Mouse (Mus musculus) gastrocnemius, adult 8-10 months (tissue): Measurements from ENCODE around the gene Phlpp1. TPM values are rescaled to one million over a fixed set of nuclear protein-coding genes. Genes with fewer than 3 reads are reported as not detected.

Experiments used
- DNase-seq, 2 experiments: peaks; one replicate each; pipeline ENCODE4 v3.0.0; 2022; ENCODE audit warnings: low spot score in 2 of 2
- total RNA-seq, 4 experiments: library from RNA; stranded (reverse); gene quantifications; 2 replicates each; pipeline ENCODE4 v1.2.4; 2022

Gene Phlpp1
- total RNA-seq, 4 experiments from 2014 or later = 7.0 to 8.1 (median 7.5) TPM

GRCm38 (mm10) chr1:106243371-106243770 lies 71.8 kb downstream of the Phlpp1 start:
- no peak for DNase-seq

DNA sequence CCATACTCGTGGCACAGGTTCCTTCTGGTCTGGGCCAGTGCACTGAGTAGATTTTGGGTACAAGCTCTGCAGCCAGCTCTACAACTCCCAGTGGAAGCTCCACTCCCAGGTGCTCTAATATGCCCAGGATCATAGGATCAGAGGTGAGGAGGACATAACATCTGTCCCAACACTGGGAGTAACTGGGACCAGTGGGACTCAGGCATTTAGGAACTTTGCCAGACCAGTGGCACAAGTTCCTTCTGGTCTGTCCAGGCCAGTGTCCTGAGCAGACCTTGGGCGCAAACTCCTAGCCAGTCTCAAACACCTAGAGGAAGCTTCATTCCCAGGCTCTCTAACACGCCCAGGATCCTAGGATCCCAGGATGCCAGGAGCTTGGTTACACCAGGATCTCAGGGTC lies 72.7 kb downstream of the Phlpp1 start:
- no peak for DNase-seq

- no peak for DNase-seq
Observed at GRCm38 (mm10) chr1:106254047-106254446, 82.5 kb downstream of the Phlpp1 start.

- DNase-seq = no peak
Observed at GRCm38 (mm10) chr1:106257176-106257575, 85.6 kb downstream of the Phlpp1 start.

DNA sequence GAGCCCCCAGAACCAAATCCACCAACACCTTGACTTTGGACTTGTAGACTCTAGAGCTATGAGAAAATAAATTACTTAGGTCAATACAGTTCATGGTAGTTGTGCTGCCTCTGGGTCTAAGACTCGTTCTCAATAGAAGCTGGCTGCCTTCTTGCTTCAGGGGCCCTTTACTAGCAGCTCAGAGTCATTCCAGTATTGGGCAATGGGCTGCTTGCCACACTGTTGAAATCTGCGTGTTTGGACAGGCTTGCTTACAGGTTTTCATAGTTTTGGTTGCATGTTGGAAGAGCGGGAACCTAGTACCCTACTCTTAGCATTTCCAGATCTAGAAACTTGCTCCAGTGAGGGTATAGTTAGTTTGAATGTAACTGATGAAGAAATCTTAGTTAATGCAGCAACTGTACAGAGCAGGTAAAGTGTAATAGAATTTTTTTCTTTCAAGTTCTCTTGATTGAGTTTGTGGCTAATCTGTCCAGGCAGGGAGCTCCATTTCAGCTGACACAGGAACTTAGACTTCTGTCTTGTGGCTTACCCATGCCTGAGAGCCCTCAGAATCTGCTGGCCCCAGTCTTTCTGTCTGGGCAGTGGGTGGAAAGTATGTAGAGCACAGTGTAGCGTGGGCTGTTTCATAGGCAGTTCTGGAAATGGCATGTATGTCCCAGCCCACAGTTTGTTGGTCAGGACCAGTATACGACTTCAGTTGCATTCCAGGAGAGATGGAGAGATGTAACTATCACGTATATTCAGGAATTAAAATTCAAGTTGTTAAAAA lies 96.7 kb downstream of the Phlpp1 start:
- DNase-seq = no peak

DNA sequence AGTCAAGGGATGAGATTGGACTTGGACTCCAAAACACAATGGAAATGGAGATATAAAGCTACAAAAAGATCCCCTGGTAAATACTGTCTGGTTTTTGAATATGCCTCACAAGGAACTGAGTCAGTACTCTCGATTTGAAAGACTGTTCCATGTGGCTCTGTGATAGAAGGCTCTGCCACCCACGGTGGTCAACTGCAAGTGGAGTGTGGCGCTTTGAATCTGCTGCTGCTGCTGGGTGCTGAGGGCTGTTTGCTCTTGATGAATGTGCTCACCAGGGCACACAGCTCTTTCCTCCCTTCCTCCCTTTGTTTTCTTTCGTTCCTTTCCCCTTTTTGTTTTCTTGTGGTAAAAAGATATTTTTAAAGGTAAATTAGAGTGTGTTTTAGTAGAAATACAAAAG lies 97.8 kb downstream of the Phlpp1 start:
- DNase-seq = no peak

- no peak for DNase-seq
Observed at GRCm38 (mm10) chr1:106272916-106273315, 101.4 kb downstream of the Phlpp1 start.

DNA sequence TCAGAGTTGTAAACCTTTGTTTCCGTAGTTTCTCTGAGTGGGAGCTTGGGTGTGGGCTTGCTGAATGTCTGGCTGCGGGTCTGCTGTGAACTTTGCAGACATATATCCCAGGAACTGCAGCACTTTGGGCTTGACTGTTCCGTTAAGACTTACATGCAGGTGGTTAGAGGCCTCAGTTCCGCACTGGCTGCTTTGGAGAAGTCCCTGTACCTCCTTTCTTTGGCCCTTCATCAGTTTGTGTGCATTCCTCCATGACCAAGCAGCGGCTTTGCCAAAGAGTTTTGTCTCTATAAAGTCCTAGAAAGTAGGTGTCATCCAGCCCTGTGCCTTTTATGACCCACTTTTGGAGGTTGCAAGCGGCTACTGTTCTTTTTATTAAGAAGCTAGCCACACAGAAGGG lies 102.2 kb downstream of the Phlpp1 start:
- no peak for DNase-seq

DNA sequence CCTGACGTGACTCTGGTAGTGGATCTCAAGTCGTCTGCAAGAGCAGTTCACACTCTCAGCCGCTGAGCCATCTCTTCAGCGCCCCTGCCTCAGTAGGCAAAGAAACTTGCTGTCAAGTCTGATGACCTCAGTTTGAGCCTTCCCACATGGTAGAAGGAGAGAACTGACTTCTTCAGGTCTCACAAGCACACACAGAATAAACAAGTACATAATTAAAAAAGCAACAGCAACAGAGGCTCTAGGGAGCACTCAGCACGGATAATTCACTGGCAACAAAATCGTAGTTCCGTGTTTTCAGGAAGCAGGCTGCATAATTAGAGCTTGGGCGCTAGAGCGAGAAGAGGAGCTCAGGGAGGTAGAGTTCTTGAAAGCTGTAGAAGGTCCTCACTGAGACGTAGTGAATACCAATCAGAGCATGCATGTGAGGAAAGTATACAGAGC lies 103.0 kb downstream of the Phlpp1 start:
- DNase-seq = no peak

- DNase-seq = no peak
Observed at GRCm38 (mm10) chr1:106275142-106275541, 103.6 kb downstream of the Phlpp1 start.

DNA sequence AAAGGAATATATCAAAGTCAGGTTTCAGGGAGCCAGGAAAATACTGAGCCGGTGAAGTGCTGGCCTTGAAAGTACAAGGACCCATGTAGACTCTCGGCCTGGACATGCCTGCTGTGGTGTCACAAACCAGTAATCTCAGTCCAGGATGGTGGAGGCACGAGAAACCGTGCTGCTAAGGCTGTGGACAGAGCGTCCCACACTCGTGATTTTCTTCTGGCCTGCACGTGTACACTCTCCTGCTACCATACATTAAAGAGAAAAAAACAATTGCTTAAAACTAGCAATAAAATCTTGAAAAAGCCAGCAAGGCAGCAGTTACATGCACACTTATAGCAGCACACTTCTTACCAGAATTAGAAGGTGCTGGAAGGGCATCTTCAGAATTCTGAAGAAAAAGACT lies 104.2 kb downstream of the Phlpp1 start:
- DNase-seq = no peak

GRCm38 (mm10) chr1:106276824-106277223 lies 105.3 kb downstream of the Phlpp1 start:
- DNase-seq = no peak

DNA sequence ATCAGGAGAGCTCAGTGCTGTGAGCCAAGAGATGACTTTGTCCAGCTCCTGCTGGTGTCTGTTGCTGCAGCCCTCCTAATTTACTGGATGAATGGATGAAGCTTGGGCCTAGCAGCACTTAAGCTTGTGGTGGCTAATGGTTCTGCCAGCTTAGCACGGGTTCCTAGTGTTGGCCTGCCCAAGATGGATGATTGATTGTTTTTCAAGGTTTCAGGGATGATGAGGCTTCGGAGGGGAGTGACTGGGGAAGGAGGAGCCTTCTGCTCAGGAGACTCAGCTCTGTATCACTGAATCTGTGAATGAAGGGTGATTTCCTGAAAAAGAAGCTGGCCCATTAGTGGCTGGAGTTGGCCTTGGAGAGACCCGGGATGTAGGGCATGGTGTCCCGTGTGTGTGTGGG lies 105.7 kb downstream of the Phlpp1 start:
- no peak for DNase-seq

GRCm38 (mm10) chr1:106278552-106279060 lies 107.1 kb downstream of the Phlpp1 start:
- DNase-seq = no peak

DNA sequence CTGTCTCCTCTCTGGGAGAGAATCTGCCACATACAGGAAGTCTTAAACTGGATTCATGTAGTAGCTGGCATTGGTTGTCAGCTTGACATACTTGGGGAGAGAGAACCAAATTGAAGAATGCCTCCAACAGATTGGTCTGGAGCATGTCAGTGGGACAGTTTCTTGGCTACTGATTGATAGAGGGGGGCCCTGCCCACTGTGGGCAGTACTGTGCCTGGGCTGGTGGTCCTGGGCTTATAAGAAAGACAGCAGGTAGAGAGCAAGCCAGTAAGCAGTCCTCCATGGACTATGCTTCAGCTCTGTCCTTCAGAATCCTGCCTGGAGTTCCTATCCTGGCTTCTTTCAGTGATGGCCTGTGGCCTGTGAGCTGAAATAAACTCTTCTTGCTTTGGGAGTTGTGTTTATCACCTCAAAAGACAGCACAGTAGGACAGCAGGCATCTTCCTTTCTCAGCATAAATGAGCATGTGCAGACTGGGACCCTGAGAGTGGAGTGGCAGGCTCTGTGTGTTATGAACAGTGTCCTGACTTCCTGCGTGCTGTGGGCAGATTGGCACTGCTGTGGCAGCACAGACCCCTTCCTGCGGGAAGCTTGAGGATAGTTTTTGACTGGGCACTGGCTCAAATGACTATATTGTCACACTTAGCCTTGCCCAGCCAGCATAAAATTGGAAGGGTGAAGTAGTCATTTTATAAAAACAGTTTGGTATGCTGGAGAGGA lies 108.0 kb downstream of the Phlpp1 start:
- no peak for DNase-seq

- peak in 1 of 2 experiments; percentile 7 for DNase-seq
Observed at GRCm38 (mm10) chr1:106280171-106280913, 108.8 kb downstream of the Phlpp1 start.

DNA sequence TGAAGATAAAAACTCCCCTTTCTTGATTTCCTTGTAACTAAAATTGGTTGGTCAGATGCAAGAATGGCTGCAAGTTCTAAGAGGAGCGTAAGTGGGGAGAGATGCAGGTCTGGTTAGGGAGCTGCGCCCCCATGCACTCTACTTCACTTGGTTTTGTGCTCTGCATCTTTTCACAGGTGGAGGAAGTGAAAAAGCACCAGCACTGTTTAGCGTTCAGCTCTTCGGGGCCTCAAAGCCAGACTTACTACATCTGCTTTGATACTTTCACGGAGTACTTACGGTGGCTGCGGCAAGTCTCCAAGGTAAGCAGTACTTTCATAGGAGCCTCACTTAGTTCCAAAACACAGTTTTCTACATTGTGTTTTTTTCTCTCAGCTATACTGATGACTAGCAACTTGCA lies 115.3 kb downstream of the Phlpp1 start:
- DNase-seq = no peak

GRCm38 (mm10) chr1:106289065-106289464 lies 117.5 kb downstream of the Phlpp1 start:
- DNase-seq = no peak

GRCm38 (mm10) chr1:106289580-106289979 lies 118.0 kb downstream of the Phlpp1 start:
- DNase-seq = no peak

DNA sequence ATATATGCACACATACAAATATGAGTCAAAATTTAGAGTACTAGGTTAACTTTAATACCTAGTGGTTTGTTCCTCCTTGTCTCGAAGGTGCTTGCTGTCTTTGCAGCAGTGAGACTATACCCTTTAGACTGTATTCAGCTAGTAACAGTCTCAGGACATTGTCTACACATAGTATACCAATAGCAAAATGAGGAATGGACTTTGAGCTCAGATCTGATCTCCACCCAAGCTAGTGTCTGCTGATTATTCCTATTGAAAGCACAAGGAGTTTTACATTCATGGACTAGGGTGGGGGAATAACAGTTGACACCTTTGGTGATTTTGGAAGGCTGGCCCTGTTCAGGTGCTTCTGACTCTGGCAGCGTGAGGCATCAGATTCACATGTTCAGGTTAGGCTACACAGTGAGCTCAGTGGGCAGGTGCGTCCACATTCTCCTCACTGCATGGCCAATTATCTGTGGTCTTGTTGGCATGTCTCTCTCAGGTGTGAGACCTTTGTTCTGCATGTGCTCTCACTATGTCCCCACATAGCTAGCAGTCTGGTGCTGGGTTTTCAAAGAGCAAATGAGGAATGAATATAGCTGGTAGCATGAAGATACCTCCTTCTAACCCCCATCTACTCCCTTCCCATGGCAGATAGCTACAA lies 138.0 kb downstream of the Phlpp1 start:
- no peak for DNase-seq

GRCm38 (mm10) chr1:106310285-106310684 lies 138.7 kb downstream of the Phlpp1 start:
- no peak for DNase-seq
